Mouse (Mus musculus): ENCODE data around the gene Xrn2. TPM values are rescaled to one million over a fixed set of nuclear protein-coding genes. Genes with fewer than 3 reads are reported as not detected.

Gene Xrn2
- polyA plus RNA-seq (2015; fragmentation: Nextera tagmentation; extraction: Ambion mirVana), result 79.4 and 82.3 TPM in 2 replicates

GRCm38 (mm10) chr2:147012623-147013184, at the start of gene Xrn2:
Xrn2 (plus strand) TSS chr2:147012996.
- peak within 1 kb of the TSS; percentile 68 for H3K4me2 ChIP-seq
- peak within 1 kb of the TSS; percentile 84 for H3K4me3 ChIP-seq
- H3K27ac ChIP-seq, result peak within 1 kb of the TSS; percentile 100
- no peaks in the 10 kb centered on the region for H3K27me3 ChIP-seq
- peak within 1 kb of the TSS; percentile 90 for H3K9ac ChIP-seq
- under 1% methylated on average over 37 of the region's 37 CpGs for WGBS
- ATAC-seq (ENCODE audit: insufficient number of reproducible peaks, insufficient read depth, low FRiP score, low TSS enrichment, low read depth), result peak; percentile 92
- no peaks in the 10 kb centered on the region for H3K9me3 ChIP-seq
- H3K4me1 ChIP-seq, result peaks cover 14% of the 10 kb centered on the region
- H3K36me3 ChIP-seq, result peaks cover 9% of the 10 kb centered on the region; the same call in 1 of the 2 replicates

- H3K4me1 ChIP-seq, result no peaks in the 10 kb centered on the region
Measured at GRCm38 (mm10) chr2:146975024-146975423, 37.8 kb upstream of the Xrn2 start.

GRCm38 (mm10) chr2:146975453-146976028, 37.3 kb upstream of the Xrn2 start:
- Histone ChIP-seq H3K9ac (no peak overlapping the region), H3K9me3 (no peaks in the 10 kb centered on the region), H3K27ac (no peak overlapping the region), H3K4me1 (no peaks in the 10 kb centered on the region), H3K4me3 (no peak overlapping the region), H3K36me3 (peaks cover 2% of the 10 kb centered on the region; the same call in 1 of the 2 replicates), H3K27me3 (no peaks in the 10 kb centered on the region), H3K4me2 (no peak overlapping the region)
- no peak for ATAC-seq (ENCODE audit: insufficient number of reproducible peaks, insufficient read depth, low FRiP score, low TSS enrichment, low read depth)
- WGBS, result 74% methylated on average over 3 of the region's 3 CpGs

More at GRCm38 (mm10) chr2:146975024-146975423, 37.8 kb upstream of the Xrn2 start:
- Histone ChIP-seq H3K4me2 (no peak overlapping the region), H3K9ac (no peak overlapping the region), H3K4me3 (no peak overlapping the region), H3K27ac (no peak overlapping the region), H3K9me3 (no peaks in the 10 kb centered on the region), H3K27me3 (no peaks in the 10 kb centered on the region), H3K36me3 (peaks cover 8% of the 10 kb centered on the region)
- no peak for ATAC-seq (ENCODE audit: insufficient number of reproducible peaks, insufficient read depth, low FRiP score, low TSS enrichment, low read depth)
- 78% methylated on average over 3 of the region's 3 CpGs for WGBS

GRCm38 (mm10) chr2:146982786-146983185, 30.0 kb upstream of the Xrn2 start:
- no peak overlapping the region for H3K9ac ChIP-seq
- no peaks in the 10 kb centered on the region for H3K36me3 ChIP-seq
- no peak overlapping the region for H3K4me2 ChIP-seq
- H3K9me3 ChIP-seq, result no peaks in the 10 kb centered on the region; the same call in 1 of the 2 replicates
- no peaks in the 10 kb centered on the region for H3K27me3 ChIP-seq
- no peak for ATAC-seq (ENCODE audit: insufficient number of reproducible peaks, insufficient read depth, low FRiP score, low TSS enrichment, low read depth)
- no peak overlapping the region for H3K27ac ChIP-seq
- no peaks in the 10 kb centered on the region for H3K4me1 ChIP-seq
- no peak overlapping the region for H3K4me3 ChIP-seq
- WGBS, result 89% methylated on average over 2 of the region's 2 CpGs

DNA sequence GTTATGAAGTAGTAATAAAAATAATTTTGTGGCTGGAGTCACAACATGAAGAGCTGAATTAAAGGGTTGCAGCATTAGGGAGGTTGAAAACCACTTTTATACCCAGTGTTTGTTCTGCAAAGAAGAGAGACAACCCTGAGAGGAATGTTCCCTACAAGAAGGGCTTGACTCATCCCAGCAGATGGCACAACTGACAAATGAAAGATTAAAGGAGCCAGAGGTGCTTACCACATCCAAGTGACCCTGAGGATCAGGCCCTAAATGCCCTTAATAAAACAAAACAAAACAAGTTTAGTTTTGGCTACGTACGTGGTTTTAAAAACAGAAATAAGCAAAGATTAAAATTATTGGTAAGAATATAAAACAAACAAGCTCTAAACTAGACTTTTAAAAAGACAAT, 28.0 kb upstream of the Xrn2 start:
- no peak overlapping the region for H3K27ac ChIP-seq
- no peaks in the 10 kb centered on the region for H3K36me3 ChIP-seq
- no peaks in the 10 kb centered on the region; the same call in 1 of the 2 replicates for H3K9me3 ChIP-seq
- no peaks in the 10 kb centered on the region for H3K4me1 ChIP-seq
- no peak for ATAC-seq (ENCODE audit: insufficient number of reproducible peaks, insufficient read depth, low FRiP score, low TSS enrichment, low read depth)
- no peaks in the 10 kb centered on the region for H3K27me3 ChIP-seq
- no peak overlapping the region for H3K4me2 ChIP-seq
- 88% methylated on average over 2 of the region's 2 CpGs for WGBS
- no peak overlapping the region for H3K9ac ChIP-seq
- no peak overlapping the region for H3K4me3 ChIP-seq

DNA sequence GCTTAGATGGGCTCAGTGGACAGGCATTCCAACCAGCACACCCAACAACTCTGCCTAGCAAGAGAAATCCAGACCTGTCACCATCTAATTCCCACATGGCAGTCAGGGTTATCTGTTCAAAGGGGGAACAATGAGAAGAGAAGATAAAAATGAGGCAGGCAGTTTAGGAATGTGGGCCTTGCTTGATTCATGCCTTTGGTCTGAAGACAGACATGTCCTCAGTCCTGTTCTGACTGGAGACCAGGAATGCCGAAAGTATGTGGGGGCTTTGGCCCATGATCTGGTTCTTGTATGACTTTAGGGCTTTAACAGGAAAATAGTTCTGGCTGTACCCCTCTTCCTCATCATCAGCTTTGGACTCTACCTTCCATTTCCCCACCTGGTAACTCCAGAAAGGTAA, 27.0 kb upstream of the Xrn2 start:
- no peaks in the 10 kb centered on the region for H3K27me3 ChIP-seq
- no peak overlapping the region for H3K4me3 ChIP-seq
- ATAC-seq (ENCODE audit: insufficient number of reproducible peaks, insufficient read depth, low FRiP score, low TSS enrichment, low read depth), result no peak
- no peaks in the 10 kb centered on the region for H3K4me1 ChIP-seq
- H3K27ac ChIP-seq, result no peak overlapping the region
- no peaks in the 10 kb centered on the region for H3K36me3 ChIP-seq
- no peak overlapping the region for H3K4me2 ChIP-seq
- 75% methylated on average over 1 of the region's 1 CpGs for WGBS
- no peaks in the 10 kb centered on the region; the same call in 1 of the 2 replicates for H3K9me3 ChIP-seq
- no peak overlapping the region for H3K9ac ChIP-seq

- Histone ChIP-seq H3K27me3 (no peaks in the 10 kb centered on the region), H3K36me3 (no peaks in the 10 kb centered on the region), H3K9me3 (no peaks in the 10 kb centered on the region; the same call in 1 of the 2 replicates), H3K4me2 (no peak overlapping the region), H3K4me1 (no peaks in the 10 kb centered on the region), H3K9ac (no peak overlapping the region), H3K4me3 (no peak overlapping the region), H3K27ac (no peak overlapping the region)
- no peak for ATAC-seq (ENCODE audit: insufficient number of reproducible peaks, insufficient read depth, low FRiP score, low TSS enrichment, low read depth)
Measured at GRCm38 (mm10) chr2:146986429-146986828, 26.4 kb upstream of the Xrn2 start.

GRCm38 (mm10) chr2:147007265-147007664, 5.5 kb upstream of the Xrn2 start:
- Histone ChIP-seq H3K27me3 (no peaks in the 10 kb centered on the region), H3K9ac (no peak overlapping the region), H3K4me1 (peaks cover 9% of the 10 kb centered on the region), H3K9me3 (no peaks in the 10 kb centered on the region), H3K27ac (no peak overlapping the region), H3K4me3 (no peak overlapping the region), H3K36me3 (0 out of 2 replicates have a peak, but pooled peaks cover 6% of the 10 kb centered on the region), H3K4me2 (no peak overlapping the region)
- no peak for ATAC-seq (ENCODE audit: insufficient number of reproducible peaks, insufficient read depth, low FRiP score, low TSS enrichment, low read depth)
- 86% methylated on average over 2 of the region's 2 CpGs for WGBS

DNA sequence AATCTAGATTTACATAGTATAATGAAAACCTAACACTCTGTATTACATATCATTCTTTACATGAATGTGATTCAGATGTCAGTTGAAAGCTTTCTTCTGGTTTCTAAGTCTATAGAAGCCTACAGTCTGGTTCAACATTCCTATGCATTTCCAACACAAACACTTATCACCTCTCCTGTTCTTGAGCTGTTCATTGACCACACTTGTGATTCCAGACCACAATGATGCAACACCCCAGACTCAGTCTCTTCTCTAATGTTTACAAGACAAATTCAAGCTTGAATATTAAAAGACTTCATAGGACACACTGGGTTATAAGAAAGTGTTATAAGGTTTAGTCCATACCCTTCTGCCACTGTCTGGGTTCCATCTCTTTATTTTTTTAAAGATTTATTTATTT, 3.7 kb upstream of the Xrn2 start:
- ATAC-seq (ENCODE audit: insufficient number of reproducible peaks, insufficient read depth, low FRiP score, low TSS enrichment, low read depth), result no peak
- Histone ChIP-seq H3K4me1 (peaks cover 9% of the 10 kb centered on the region), H3K27me3 (no peaks in the 10 kb centered on the region), H3K4me3 (no peak overlapping the region), H3K27ac (no peak overlapping the region), H3K36me3 (0 out of 2 replicates have a peak, but pooled peaks cover 6% of the 10 kb centered on the region), H3K9me3 (no peaks in the 10 kb centered on the region), H3K9ac (no peak overlapping the region), H3K4me2 (no peak overlapping the region)

DNA sequence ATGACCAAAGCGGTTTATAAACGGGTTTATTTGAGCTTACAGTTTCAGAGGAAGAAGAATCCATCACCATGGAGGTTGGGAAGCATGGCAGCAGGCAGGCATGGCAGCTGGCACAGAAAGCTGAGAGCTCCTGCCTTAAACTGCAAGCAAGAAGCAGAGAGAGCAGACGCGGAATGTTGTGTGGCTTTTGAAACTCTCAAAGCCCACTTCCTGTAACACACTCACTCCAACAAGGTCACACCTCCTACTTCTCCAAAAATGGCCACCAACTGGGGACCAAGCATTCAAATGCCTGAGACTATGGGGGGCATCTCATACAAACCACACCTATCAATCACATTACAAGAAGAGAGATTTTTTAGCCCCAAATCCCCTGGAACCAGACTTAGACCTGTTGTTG, 2.7 kb upstream of the Xrn2 start:
- H3K27me3 ChIP-seq, result no peaks in the 10 kb centered on the region
- H3K4me1 ChIP-seq, result peaks cover 11% of the 10 kb centered on the region
- H3K4me2 ChIP-seq, result no peak overlapping the region
- H3K9me3 ChIP-seq, result no peaks in the 10 kb centered on the region
- no peak overlapping the region for H3K4me3 ChIP-seq
- H3K27ac ChIP-seq, result no peak overlapping the region
- no peak for ATAC-seq (ENCODE audit: insufficient number of reproducible peaks, insufficient read depth, low FRiP score, low TSS enrichment, low read depth)
- 94% methylated on average over 4 of the region's 4 CpGs for WGBS
- no peak overlapping the region for H3K9ac ChIP-seq
- H3K36me3 ChIP-seq, result 0 out of 2 replicates have a peak, but pooled peaks cover 6% of the 10 kb centered on the region

DNA sequence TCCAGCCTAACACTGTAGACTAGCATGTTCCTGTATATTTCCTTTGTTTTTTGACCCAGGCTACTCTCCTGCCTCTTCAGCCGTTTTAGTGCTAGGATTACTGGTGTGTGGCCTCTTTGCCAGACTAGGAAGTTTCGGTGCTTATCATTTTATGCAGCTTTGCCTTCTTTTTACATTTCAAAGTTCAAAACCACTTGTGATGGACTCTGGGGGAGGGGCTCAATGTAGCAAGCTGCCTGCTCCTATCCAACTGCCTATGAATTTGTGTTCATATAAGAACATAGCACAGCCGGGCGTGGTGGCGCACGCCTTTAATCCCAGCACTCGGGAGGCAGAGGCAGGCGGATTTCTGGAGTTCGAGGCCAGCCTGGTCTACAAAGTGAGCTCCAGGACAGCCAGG, 1.8 kb upstream of the Xrn2 start:
- no peak for ATAC-seq (ENCODE audit: insufficient number of reproducible peaks, insufficient read depth, low FRiP score, low TSS enrichment, low read depth)
- Histone ChIP-seq H3K9ac (no peak overlapping the region), H3K9me3 (no peaks in the 10 kb centered on the region), H3K4me3 (no peak overlapping the region), H3K4me1 (peaks cover 14% of the 10 kb centered on the region), H3K4me2 (no peak overlapping the region), H3K36me3 (0 out of 2 replicates have a peak, but pooled peaks cover 6% of the 10 kb centered on the region), H3K27me3 (no peaks in the 10 kb centered on the region), H3K27ac (no peak overlapping the region)
- 94% methylated on average over 9 of the region's 9 CpGs for WGBS

DNA sequence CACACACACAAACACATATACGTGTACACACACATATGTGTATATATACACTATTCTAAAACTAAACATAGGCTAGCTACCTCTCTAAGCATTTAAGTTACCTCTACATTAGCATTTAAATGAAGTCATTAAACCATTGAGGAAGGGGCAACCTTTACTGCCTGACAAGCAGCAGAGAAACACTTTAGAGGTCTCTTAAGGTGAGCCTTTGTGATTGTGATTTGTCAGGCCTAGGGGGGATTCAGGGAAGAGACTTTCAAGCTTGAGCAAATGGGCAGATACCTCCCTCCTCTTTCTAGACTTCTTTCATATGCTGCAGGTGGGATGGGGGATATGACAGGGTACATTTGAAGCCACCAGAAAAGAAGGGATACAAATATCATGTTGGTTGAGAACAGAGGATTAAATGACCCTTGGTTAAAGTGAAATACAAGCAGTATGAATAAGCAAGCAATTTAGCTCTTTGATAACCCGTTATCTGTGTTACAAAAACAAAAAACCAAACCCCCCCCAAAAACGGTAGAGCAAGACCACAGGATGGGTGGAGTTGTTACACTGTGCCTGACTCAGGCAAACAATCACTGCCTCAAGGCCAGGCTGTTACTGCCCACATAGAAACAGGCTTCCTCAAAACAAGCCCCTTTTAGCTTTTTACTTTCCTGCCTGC, 1.2 kb upstream of the Xrn2 start:
- Histone ChIP-seq H3K4me3 (peak overlapping the region; percentile 84), H3K9me3 (no peaks in the 10 kb centered on the region), H3K4me2 (peak overlapping the region; percentile 68), H3K4me1 (peaks cover 14% of the 10 kb centered on the region), H3K27me3 (no peaks in the 10 kb centered on the region), H3K27ac (peak overlapping the region; percentile 100), H3K36me3 (peaks cover 9% of the 10 kb centered on the region; the same call in 1 of the 2 replicates), H3K9ac (peak overlapping the region; percentile 90)
- no peak for ATAC-seq (ENCODE audit: insufficient number of reproducible peaks, insufficient read depth, low FRiP score, low TSS enrichment, low read depth)
- 62% methylated on average over 3 of the region's 3 CpGs for WGBS

All from embryonic facial prominence, embryonic 13.5 days (tissue).